Comparison of ENCODE assay signal across 17 mouse cellular contexts in the genomic region with DNA sequence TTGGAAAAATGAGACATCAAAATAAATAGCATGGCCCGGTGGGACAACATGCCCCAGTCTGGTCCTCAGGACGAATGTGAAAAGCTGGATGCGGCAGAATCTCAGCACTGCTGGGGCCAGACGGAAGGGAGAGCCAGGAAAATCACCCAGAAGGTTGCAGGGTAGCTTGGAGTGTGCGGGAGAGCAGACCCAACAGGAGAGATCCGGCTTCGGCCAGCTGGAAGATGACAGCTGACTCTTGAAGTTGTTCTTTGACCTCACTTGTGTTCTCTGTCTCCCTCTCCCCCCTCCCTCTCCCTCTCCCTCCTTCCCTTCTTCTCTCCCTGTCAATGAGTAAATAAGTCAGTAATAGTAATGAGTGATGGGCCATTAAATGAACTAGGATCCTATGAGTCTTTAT. TPM values are rescaled to one million over a fixed set of nuclear protein-coding genes. Genes with fewer than 3 reads are reported as not detected.
A peak's percentile ranks its signal among the peaks of the same experiment; 100 is the strongest.
DNase-seq lines count a peak whose midpoint lies in the region; ATAC-seq lines count a peak whose summit lies in the region.
"Had no signal": no experiment of that assay in that cellular context is flagged by ENCODE, and none has a peak within 500 bp of the region (broad histone marks: within the 10 kb centered on the region; RNA-seq: fewer than 3 reads in every experiment).

No protein-coding gene starts in this region.

- ATAC-seq in inflammation-experienced regulatory T-cells, adult 6 months, result no peak
- ATAC-seq: forebrain, postnatal 0 days; midbrain, embryonic 13.5 days; Patski had no signal

- DNase-seq in cerebellum, adult 9-11 months, result peak; percentile 23
- DNase-seq in cerebellum, postnatal 14 days, result no peak
- peak; percentile 92 for DNase-seq in kidney, adult 9 months
- DNase-seq in kidney, postnatal 36 days, result peak; percentile 87 to 92
- DNase-seq in lung, postnatal 25 days (ENCODE audit: low spot score), result peak; percentile 10
- DNase-seq in left cerebral cortex, adult 18-20 months (ENCODE audit: low spot score in 2 of 2), result no peak
- DNase-seq in urinary bladder, postnatal 25 days (ENCODE audit: low spot score), result no peak
- DNase-seq: adrenal gland, postnatal 25 days; cerebellum, adult 11 months; cerebellum, postnatal 36 days; forebrain, postnatal 0 days; heart, postnatal 14 days; right cerebral cortex, adult 18-20 months; thymus, postnatal 36 days had no signal

RNA-seq across cellular contexts. Expression of a gene that starts 27.9 kb away (rescaled TPM):
- 10 to 100 TPM; 51.2 to 53.5 TPM for total RNA-seq in left cerebral cortex, adult 18-20 months (2021)
- under 1 TPM in 1 of 3 experiments, not detected in 2; 0.09 TPM for polyA plus RNA-seq in inflammation-experienced regulatory T-cells, adult 6 months (2017; shearing (Covaris generic))

Comparison
In these comparisons a context has a peak if more than half of its experiments do, and no peak if none do; other contexts are left out.
1. DNase-seq: peak in cerebellum, adult 9-11 months (single experiment), kidney, adult 9 months (single experiment), kidney, postnatal 36 days (2 of 2) and lung, postnatal 25 days (single experiment); none in cerebellum, postnatal 14 days (0 of 2), left cerebral cortex, adult 18-20 months (0 of 2) and urinary bladder, postnatal 25 days (single experiment).